Mouse (Mus musculus) ES-Bruce4 (cell line): ENCODE measurements around the gene Fgf14. TPM values are rescaled to one million over a fixed set of nuclear protein-coding genes. Genes with fewer than 3 reads are reported as not detected.

Experiments used
- H3K27ac ChIP-seq: 2 replicates; pipeline ENCODE4 v1.5.1; 2012; ENCODE audit warnings: low read length, inconsistent platforms; ENCODE audit not compliant: insufficient read depth
- H3K27me3 ChIP-seq: 2 replicates; pipeline ENCODE4 v1.6.1; 2012; ENCODE audit warnings: mild to moderate bottlenecking, low read length, inconsistent platforms; ENCODE audit not compliant: control insufficient read depth, poor library complexity, insufficient read depth, severe bottlenecking
- H3K36me3 ChIP-seq: 2 replicates; pipeline ENCODE4 v1.6.1; 2012; ENCODE audit warnings: inconsistent platforms, mild to moderate bottlenecking, low read length, moderate library complexity; ENCODE audit not compliant: control insufficient read depth, poor library complexity, insufficient read depth, severe bottlenecking
- H3K4me1 ChIP-seq: one replicate; pipeline ENCODE4 v1.8.1; 2011; ENCODE audit warnings: low read length; ENCODE audit not compliant: control insufficient read depth, insufficient read depth
- H3K4me3 ChIP-seq: 2 replicates; pipeline ENCODE4 v1.5.1; 2011; ENCODE audit warnings: low read depth, mild to moderate bottlenecking, low read length
- H3K9ac ChIP-seq: 2 replicates; pipeline ENCODE4 v1.6.1; 2012; ENCODE audit warnings: low read depth, mild to moderate bottlenecking, inconsistent platforms; ENCODE audit not compliant: poor library complexity, severe bottlenecking
- H3K9me3 ChIP-seq: replicated peaks from 2 replicates; pipeline ENCODE4 v1.6.1; 2012; ENCODE audit warnings: mild to moderate bottlenecking, low read length, inconsistent platforms; ENCODE audit not compliant: control insufficient read depth, poor library complexity, insufficient read depth, severe bottlenecking
- CTCF ChIP-seq: IDR thresholded peaks from one replicate; pipeline ENCODE4 v1.8.1; 2011; ENCODE audit warnings: low read depth, low read length
- EP300 ChIP-seq: IDR thresholded peaks from 2 replicates; pipeline ENCODE4 v1.6.1; 2011; ENCODE audit warnings: low read depth, low read length; ENCODE audit not compliant: insufficient read depth
- POLR2A ChIP-seq: IDR thresholded peaks from one replicate; pipeline ENCODE4 v1.8.1; 2011; ENCODE audit warnings: low read length; ENCODE audit not compliant: insufficient read depth
- polyA plus RNA-seq: library from polyadenylated mRNA; stranded (reverse); fragments of >200 nt; gene quantifications from 2 replicates; pipeline ENCODE4 v1.2.4, GENCODE M21; 2011; ENCODE audit warnings: low read depth; ENCODE audit not compliant: missing spikeins, insufficient read depth, insufficient read length

Gene Fgf14
- polyA plus RNA-seq, 1 experiment: not detected

GRCm38 (mm10) chr14:124319017-124319718 is 357.8 kb downstream of the Fgf14 start:
- no peaks in the 10 kb centered on the region for H3K4me1 ChIP-seq
- H3K27ac ChIP-seq: no peak overlapping the region
- TF ChIP-seq EP300: no peak
- TF ChIP-seq CTCF: no peak
- TF ChIP-seq POLR2A: no peak
- no peaks in the 10 kb centered on the region for H3K9me3 ChIP-seq
- no peaks in the 10 kb centered on the region for H3K27me3 ChIP-seq
- no peak overlapping the region for H3K9ac ChIP-seq
- no peaks in the 10 kb centered on the region for H3K36me3 ChIP-seq
- no peak overlapping the region for H3K4me3 ChIP-seq

DNA sequence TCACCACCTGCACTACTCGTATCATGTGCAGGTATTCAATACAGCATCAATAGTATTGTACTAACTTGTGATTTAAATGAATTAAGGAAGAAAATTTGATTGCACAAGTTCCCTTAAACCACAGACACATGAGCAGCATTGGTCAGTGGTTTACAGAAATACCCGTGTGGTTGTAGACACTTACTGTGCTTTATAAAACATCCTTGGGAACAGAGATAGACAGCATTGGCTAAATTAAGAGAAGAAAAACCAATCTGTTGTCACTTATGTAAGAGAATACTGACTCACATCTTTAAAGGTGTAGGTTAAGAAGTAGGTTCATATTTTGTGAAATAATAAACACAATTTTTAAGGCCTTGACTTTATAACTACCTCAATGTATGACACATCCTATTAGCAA is 361.4 kb downstream of the Fgf14 start:
- H3K9ac ChIP-seq: no peak overlapping the region
- no peaks in the 10 kb centered on the region for H3K9me3 ChIP-seq
- no peaks in the 10 kb centered on the region for H3K36me3 ChIP-seq
- H3K27me3 ChIP-seq: no peaks in the 10 kb centered on the region
- H3K4me3 ChIP-seq: no peak overlapping the region
- no peak overlapping the region for H3K27ac ChIP-seq
- TF ChIP-seq CTCF (no peak), POLR2A (no peak), EP300 (no peak)
- no peaks in the 10 kb centered on the region for H3K4me1 ChIP-seq

- Histone ChIP-seq H3K27me3 (no peaks in the 10 kb centered on the region), H3K4me3 (no peak overlapping the region), H3K27ac (no peak overlapping the region), H3K9ac (no peak overlapping the region), H3K36me3 (no peaks in the 10 kb centered on the region), H3K9me3 (no peaks in the 10 kb centered on the region), H3K4me1 (no peaks in the 10 kb centered on the region)
- no peak for TF ChIP-seq POLR2A
- no peak for TF ChIP-seq EP300
- no peak for TF ChIP-seq CTCF
Measured at GRCm38 (mm10) chr14:124287027-124287426, 389.9 kb downstream of the Fgf14 start.

DNA sequence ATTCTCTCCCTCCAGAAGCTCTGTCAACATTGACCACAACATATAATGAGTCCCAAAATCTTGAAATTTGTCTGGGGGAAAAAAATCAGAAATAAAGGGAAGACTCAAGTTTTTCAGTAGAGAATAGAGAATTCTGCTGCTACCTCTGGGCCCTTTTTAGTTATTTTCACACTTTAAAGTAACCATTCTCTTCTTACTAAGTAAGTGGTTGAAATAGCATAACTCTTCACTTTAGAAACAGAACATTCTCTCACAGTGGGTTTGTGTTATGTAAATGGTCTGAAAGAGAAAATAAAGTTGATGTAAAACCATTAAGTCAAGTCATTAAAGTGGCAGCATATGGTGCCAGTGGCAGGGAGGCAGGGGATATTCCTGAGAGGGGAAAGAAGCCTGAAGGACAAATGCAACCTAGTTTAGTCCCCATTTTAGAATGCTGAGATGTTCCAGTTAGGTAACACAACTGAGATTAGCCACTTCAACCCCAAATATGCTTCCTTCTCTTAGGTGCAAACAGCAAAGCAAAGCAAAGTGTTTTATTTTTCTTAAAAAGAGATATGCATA is 398.5 kb downstream of the Fgf14 start:
- no peaks in the 10 kb centered on the region for H3K4me1 ChIP-seq
- TF ChIP-seq CTCF: no peak
- TF ChIP-seq EP300: no peak
- TF ChIP-seq POLR2A: no peak

DNA sequence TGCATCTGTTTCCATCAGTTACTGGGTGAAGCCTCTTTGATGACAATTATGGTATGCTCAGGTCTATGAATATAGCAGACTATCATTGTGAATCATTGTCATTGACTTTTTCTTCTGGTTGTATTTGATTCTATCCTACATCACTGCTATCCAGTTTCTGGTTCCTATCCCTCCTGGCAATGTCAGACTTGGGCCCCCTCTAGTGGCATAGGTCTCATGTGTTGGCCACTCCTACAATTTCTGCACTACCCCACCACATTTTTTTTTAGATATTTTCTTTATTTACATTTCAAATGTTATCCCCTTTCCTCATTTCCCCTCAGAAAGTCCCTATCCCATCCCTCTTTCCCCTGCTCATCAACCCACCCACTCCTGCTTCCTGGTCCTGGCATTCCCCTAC is 409.9 kb downstream of the Fgf14 start:
- Histone ChIP-seq H3K4me1 (no peaks in the 10 kb centered on the region), H3K4me3 (no peak overlapping the region), H3K27ac (no peak overlapping the region), H3K9me3 (no peaks in the 10 kb centered on the region), H3K9ac (no peak overlapping the region), H3K36me3 (no peaks in the 10 kb centered on the region), H3K27me3 (no peaks in the 10 kb centered on the region)
- TF ChIP-seq CTCF (peak; percentile 20), POLR2A (no peak)

More for the DNA sequence above, 398.5 kb downstream of the Fgf14 start:
- H3K27ac ChIP-seq: no peak overlapping the region
- H3K9ac ChIP-seq: no peak overlapping the region
- H3K27me3 ChIP-seq: no peaks in the 10 kb centered on the region
- no peak overlapping the region for H3K4me3 ChIP-seq
- no peaks in the 10 kb centered on the region for H3K36me3 ChIP-seq
- H3K9me3 ChIP-seq: no peaks in the 10 kb centered on the region

DNA sequence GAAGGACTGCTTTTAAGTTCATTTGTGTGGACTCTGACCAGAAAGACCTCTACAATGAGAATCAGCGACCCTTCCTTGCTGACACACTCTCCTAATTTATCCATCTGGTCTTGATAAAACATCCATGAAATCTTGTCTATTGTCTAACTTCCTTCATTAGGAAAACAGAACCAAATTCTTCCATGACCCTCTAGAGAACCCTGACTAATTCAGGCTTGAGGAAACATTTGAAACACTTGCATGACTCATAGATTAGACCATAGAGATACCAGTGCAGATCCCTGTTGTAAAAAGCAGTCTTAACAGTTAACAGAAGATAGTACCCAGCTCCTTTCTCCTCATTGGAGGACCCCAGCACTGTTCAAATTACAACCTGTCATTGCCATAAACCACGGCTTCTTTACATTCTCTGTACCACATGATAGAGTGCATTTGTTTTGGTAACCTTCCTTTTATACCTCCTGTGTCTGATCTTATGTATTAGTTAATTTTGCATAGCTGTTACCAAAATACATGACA is 412.3 kb downstream of the Fgf14 start:
- Histone ChIP-seq H3K4me1 (no peaks in the 10 kb centered on the region), H3K9ac (no peak overlapping the region), H3K27me3 (no peaks in the 10 kb centered on the region), H3K4me3 (no peak overlapping the region), H3K27ac (no peak overlapping the region), H3K36me3 (no peaks in the 10 kb centered on the region), H3K9me3 (no peaks in the 10 kb centered on the region)
- TF ChIP-seq EP300: no peak
- TF ChIP-seq CTCF: no peak
- no peak for TF ChIP-seq POLR2A
